Mouse (Mus musculus) heart, embryonic 14.5 days (tissue): ENCODE data around the gene Col9a2. TPM values are rescaled to one million over a fixed set of nuclear protein-coding genes. Genes with fewer than 3 reads are reported as not detected.

Experiments used
- ATAC-seq: fragments of 200-750 bp; cut with Nextera tagmentation; 2 replicates; pipeline ENCODE4 v1.8.0; 2017; ENCODE audit warnings: low read depth, moderate TSS enrichment; ENCODE audit not compliant: insufficient number of reproducible peaks, insufficient read depth, low FRiP score
- H3K27ac ChIP-seq, 2 experiments: fragments of 200-500 bp in 1 of 2; fragments of 300-500 bp in 1 of 2; sonication (generic) in 1 of 2; replicated peaks in 1 of 2; 2 replicates each; pipeline ENCODE4 v1.5.1; 2012 to 2014; ENCODE audit warnings: low read depth in 2 of 2, low read length in 2 of 2, control low read depth in 1 of 2, mild to moderate bottlenecking in 1 of 2, mixed read lengths in 1 of 2; ENCODE audit not compliant: control insufficient read depth in 1 of 2, insufficient read depth in 1 of 2
- H3K27me3 ChIP-seq: fragments of 300-500 bp; sonication (generic); 2 replicates; pipeline ENCODE4 v1.6.1; 2014; ENCODE audit warnings: mild to moderate bottlenecking, low read length, control low read depth; ENCODE audit not compliant: control insufficient read depth, insufficient read depth
- H3K36me3 ChIP-seq: fragments of 300-500 bp; sonication (generic); 2 replicates; pipeline ENCODE4 v1.6.1; 2014; ENCODE audit warnings: mild to moderate bottlenecking, control low read depth, low read length, mixed read lengths; ENCODE audit not compliant: control insufficient read depth, insufficient read depth
- H3K4me1 ChIP-seq, 2 experiments: fragments of 200-500 bp in 1 of 2; fragments of 300-500 bp in 1 of 2; sonication (generic) in 1 of 2; 2 replicates each; pipeline ENCODE4 v1.6.1; 2012 to 2014; ENCODE audit warnings: low read length in 2 of 2, control low read depth in 1 of 2, mixed read lengths in 1 of 2; ENCODE audit not compliant: control insufficient read depth in 2 of 2, insufficient read depth in 2 of 2
- H3K4me2 ChIP-seq: fragments of 300-500 bp; sonication (generic); 2 replicates; pipeline ENCODE4 v1.6.1; 2014; ENCODE audit warnings: mild to moderate bottlenecking, low read length
- H3K4me3 ChIP-seq, 2 experiments: fragments of 200-500 bp in 1 of 2; fragments of 300-500 bp in 1 of 2; sonication (generic) in 1 of 2; 2 replicates each; pipeline ENCODE4 v1.5.1; 2012 to 2014; ENCODE audit warnings: low read length in 2 of 2, mild to moderate bottlenecking in 2 of 2, control low read depth in 1 of 2, low read depth in 1 of 2, moderate library complexity in 1 of 2; ENCODE audit not compliant: control insufficient read depth in 1 of 2, insufficient read depth in 1 of 2
- H3K9ac ChIP-seq: fragments of 300-500 bp; sonication (generic); 2 replicates; pipeline ENCODE4 v1.6.1; 2014; ENCODE audit warnings: mild to moderate bottlenecking, low read length
- H3K9me3 ChIP-seq: fragments of 300-500 bp; sonication (generic); 2 replicates; pipeline ENCODE4 v1.6.1; 2016; ENCODE audit warnings: low read length, control low read depth; ENCODE audit not compliant: control insufficient read depth
- WGBS: fragments of 180-500 bp; shearing (Covaris S2); extraction: QIAGEN DNeasy Blood & Tissue Kit; methylation state at CpG from one replicate; pipeline ENCODE4 v1.1.7; 2014; 5-methylcytosine and 5-hydroxymethylcytosine counted together
- polyA plus RNA-seq: library from polyadenylated mRNA; unstranded; fragments of >200 nt; fragmentation: Nextera tagmentation; extraction: Ambion mirVana; gene quantifications from 2 replicates; pipeline ENCODE4 v1.2.1, GENCODE M21; 2014

The Col9a2 gene
- polyA plus RNA-seq = 6.3 and 6.5 TPM in 2 replicates

DNA sequence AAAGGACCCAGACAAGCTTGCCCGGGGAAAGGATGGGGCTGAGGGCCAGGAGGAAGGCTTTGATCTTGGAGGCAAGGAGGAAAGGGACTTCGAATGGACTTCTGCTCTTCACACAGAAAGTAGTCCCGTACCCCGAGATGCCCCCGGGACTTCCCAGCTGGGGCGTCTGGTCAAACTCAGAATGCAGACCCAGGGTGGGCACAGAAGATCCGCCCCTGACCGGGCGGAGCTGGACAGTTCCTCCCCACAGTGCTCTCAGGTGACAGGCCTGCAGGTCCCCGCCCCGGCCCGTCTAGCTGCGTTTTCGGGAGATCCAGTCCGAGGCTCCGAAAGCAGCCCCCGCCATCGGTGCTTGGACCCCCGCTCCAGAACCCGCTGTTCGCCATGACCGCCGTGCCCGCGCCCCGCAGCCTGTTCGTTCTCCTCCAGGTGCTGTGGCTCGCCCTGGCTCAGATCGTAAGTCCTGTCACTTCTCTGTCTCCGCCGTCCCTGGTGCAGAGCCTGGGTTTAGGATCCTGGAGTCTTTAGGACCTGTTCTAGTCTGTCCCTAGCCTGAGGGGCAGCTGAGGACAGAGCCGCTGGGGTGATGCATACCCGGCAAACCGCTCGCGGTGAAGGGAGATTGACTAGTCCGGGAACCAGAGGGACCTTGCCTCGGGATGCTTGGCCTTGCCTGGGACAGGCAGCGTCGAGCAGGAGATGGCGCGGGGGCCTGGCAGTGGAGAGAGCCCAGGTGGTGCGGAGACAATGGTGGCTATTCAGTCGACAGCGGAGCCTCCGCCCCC, at the start of gene Col9a2:
TSS of gene Col9a2 (plus strand) at position 55 of the 785 bp plus-strand sequence.
- Histone ChIP-seq H3K4me3 (peak within 1 kb of the TSS; percentile 48 to 52), H3K9ac (peak within 1 kb of the TSS; percentile 68), H3K27me3 (peaks cover 23% of the 10 kb centered on the region), H3K27ac (no peak within 1 kb of the TSS), H3K36me3 (no peaks in the 10 kb centered on the region), H3K4me1 (peaks cover 12 to 24% of the 10 kb centered on the region in 2 experiments), H3K4me2 (peak within 1 kb of the TSS; percentile 91), H3K9me3 (no peaks in the 10 kb centered on the region)
- 3% methylated on average over 46 of the region's 46 CpGs for WGBS
- no peak for ATAC-seq

DNA sequence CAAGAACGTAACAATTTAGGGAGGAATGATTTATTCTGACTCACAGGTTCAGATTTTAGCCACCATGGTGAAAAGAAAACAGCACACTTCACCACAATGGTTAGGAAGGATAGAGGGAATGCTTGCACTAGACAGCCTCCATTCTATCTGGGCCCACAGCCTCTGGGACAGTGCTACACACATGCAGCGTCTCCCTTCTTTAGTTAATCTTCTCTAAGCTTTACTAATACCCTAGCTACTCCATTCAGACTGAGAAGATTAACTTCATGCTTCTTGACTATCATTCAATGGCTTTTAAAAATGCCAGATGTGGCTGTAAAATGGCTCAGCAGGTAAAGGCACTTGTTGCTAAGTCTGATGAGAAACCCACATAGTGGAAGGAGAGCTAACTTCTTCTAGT, 46.9 kb upstream of the Col9a2 start:
- Histone ChIP-seq H3K9ac (no peak overlapping the region), H3K27me3 (no peaks in the 10 kb centered on the region), H3K4me3 (no peak overlapping the region), H3K4me2 (no peak overlapping the region), H3K9me3 (peaks cover 5% of the 10 kb centered on the region; the same call in 1 of the 2 replicates), H3K4me1 (no peaks in the 10 kb centered on the region), H3K36me3 (peaks cover 6% of the 10 kb centered on the region; the same call in 1 of the 2 replicates), H3K27ac (no peak overlapping the region)
- ATAC-seq = no peak
- 80% methylated on average over 2 of the region's 2 CpGs for WGBS

DNA sequence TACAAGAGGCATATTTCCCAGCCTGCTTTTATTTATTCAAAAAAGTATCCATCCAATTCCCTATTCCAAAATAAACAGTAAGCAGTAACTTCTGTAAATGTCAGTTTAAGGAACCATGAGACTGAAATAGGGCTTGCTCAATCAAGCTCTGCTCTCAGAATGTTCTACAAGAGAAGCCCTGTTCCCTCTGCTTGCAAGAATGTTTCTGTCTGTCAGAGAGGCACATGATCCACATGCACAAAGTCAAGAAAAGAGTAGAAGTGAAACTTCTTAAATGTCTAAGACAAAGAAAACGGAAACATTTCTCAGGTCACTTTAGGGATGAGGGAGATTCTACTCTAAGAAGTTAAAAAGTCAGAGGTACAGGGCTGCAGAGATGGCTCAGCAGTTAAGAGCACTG, 46.2 kb upstream of the Col9a2 start:
- Histone ChIP-seq H3K4me1 (no peaks in the 10 kb centered on the region), H3K9ac (no peak overlapping the region), H3K9me3 (peaks cover 5% of the 10 kb centered on the region; the same call in 1 of the 2 replicates), H3K4me2 (no peak overlapping the region), H3K27me3 (no peaks in the 10 kb centered on the region), H3K4me3 (no peak overlapping the region), H3K36me3 (peaks cover 6% of the 10 kb centered on the region; the same call in 1 of the 2 replicates), H3K27ac (no peak overlapping the region)
- 79% methylated on average over 1 of the region's 1 CpGs for WGBS
- ATAC-seq = no peak

DNA sequence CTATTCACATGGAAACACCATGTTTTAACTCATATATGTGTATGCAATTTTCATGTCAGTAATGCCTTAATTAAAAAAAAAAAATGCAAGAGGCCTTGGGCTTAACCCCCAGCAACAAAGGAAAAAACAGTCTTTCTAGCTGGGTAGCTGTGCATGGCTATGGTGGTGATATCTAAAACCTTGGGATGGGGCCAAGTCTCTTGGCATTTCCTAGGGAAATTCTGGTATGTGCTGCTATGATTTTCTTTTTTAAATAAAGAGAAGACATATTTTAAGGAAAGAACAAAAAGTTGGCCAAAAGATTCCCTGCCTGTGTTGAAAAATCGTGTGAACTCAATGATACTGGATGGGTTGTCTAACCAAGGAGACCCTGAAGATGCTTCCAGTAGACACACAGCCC, 43.3 kb upstream of the Col9a2 start:
- no peak overlapping the region for H3K4me3 ChIP-seq
- H3K36me3 ChIP-seq = no peaks in the 10 kb centered on the region
- ATAC-seq = no peak
- no peaks in the 10 kb centered on the region for H3K9me3 ChIP-seq
- H3K27me3 ChIP-seq = no peaks in the 10 kb centered on the region
- no peaks in the 10 kb centered on the region for H3K4me1 ChIP-seq
- H3K4me2 ChIP-seq = no peak overlapping the region
- no peak overlapping the region for H3K9ac ChIP-seq
- WGBS = 50% methylated on average over 1 of the region's 1 CpGs
- H3K27ac ChIP-seq = no peak overlapping the region

DNA sequence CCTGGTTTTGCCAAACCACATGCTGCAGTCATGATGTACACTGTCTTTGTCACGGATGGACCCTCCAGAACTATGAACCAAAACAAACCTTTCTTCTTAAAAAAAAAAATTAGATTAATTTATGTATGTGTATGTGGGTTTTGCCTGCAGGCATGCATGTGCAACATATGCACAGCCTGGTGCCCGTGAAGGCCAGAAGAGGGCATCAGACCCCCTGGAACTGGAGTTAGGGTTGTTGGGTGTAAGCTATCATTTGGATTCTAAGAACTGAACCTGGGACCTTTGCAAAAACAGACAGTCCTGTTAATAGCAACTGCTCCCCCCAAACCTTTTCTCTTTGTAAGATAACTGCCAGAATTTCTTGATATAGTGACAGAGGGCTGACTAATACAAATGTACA, 38.1 kb upstream of the Col9a2 start:
- Histone ChIP-seq H3K27me3 (no peaks in the 10 kb centered on the region), H3K9me3 (no peaks in the 10 kb centered on the region), H3K27ac (no peak overlapping the region), H3K4me2 (no peak overlapping the region), H3K36me3 (no peaks in the 10 kb centered on the region), H3K9ac (no peak overlapping the region), H3K4me1 (peaks cover 12 to 36% of the 10 kb centered on the region in 2 experiments), H3K4me3 (no peak overlapping the region)
- 88% methylated on average over 2 of the region's 2 CpGs for WGBS
- ATAC-seq = no peak

DNA sequence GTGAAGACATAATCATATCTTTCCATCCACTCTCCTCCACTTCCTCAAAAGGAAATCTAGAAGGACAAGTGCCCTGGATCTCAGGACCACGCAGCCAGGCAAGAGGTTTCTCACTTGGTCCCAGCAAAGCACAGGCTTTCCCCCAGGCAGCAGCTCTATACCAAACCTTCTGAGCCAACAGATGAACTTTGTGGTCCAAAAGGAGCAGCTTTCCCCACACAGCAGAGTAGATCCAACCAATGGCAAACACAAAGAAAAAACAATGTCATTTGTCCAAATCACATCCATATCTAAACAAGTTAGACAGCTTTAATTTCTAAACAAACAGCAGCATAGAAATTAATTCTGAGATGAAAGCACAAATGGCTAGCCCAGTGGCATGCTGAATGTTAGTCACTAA, 37.5 kb upstream of the Col9a2 start:
- Histone ChIP-seq H3K4me1 (peaks cover 12 to 36% of the 10 kb centered on the region in 2 experiments), H3K4me2 (no peak overlapping the region), H3K27ac (no peak overlapping the region), H3K9ac (no peak overlapping the region), H3K36me3 (no peaks in the 10 kb centered on the region), H3K27me3 (no peaks in the 10 kb centered on the region), H3K9me3 (no peaks in the 10 kb centered on the region), H3K4me3 (no peak overlapping the region)
- no peak for ATAC-seq
- WGBS = 24% methylated on average over 1 of the region's 1 CpGs

DNA sequence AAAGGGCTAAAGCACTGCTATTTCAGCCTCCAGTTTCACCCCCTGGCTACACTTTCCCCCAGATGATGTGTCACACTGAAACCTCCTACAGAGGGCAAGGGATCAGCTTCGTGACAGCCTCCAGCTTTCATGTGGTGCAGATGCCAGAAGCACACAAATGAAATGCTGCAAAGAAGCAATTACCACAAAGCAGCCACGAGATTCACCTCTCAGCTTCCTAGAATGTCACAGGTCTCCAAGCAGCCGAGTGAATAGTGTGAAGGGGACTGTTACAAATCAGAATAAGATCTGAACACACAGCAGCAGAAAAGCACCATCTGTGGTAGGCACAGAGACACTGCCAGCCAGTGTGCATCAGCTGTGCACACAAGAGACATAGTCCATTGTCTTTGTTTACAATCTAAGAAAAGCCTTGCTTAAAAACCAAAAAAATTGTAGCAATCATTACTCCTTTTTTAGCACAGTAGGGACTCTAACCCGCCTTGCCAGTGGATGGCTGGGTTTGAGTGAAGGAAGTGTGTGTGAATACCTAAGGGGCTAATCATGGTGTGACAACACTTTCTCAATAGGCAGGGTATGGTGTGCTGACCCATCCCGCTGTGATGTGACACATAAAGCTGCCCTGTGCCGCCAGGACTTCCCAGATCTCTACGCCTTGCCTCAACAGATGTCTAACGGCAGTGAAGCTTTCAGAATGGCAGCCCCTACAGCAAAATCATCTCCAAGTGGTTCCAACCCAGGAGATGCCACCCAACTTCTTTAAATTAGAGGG, 36.6 kb upstream of the Col9a2 start:
- no peak overlapping the region for H3K4me2 ChIP-seq
- 0 out of 2 replicates have a peak overlapping the region, but pooled peaks have one; percentile 7 for H3K9ac ChIP-seq
- ATAC-seq = no peak

More for the DNA sequence above, 36.6 kb upstream of the Col9a2 start:
- Histone ChIP-seq H3K27ac (no peak overlapping the region), H3K4me3 (no peak overlapping the region), H3K4me1 (peaks cover 12 to 36% of the 10 kb centered on the region in 2 experiments), H3K36me3 (no peaks in the 10 kb centered on the region), H3K27me3 (no peaks in the 10 kb centered on the region), H3K9me3 (no peaks in the 10 kb centered on the region)
- WGBS = 35% methylated on average over 8 of the region's 8 CpGs
